Mouse (Mus musculus) kidney, adult 2 months (tissue): ENCODE data around the gene Ash1l.

ENCODE experiments used
- CTCF ChIP-seq: fragments of 200-500 bp; conservative IDR thresholded peaks from 2 replicates; pipeline ENCODE4 v1.5.1; 2011; ENCODE audit warnings: low read depth, mild to moderate bottlenecking, control low read depth, low read length, moderate library complexity, mixed read lengths; ENCODE audit not compliant: insufficient read depth, insufficient read length
- POLR2A ChIP-seq: fragments of 200-500 bp; IDR thresholded peaks from one replicate; pipeline ENCODE4 v1.6.1; 2011; ENCODE audit warnings: low read depth, low read length, control low read depth

DNA sequence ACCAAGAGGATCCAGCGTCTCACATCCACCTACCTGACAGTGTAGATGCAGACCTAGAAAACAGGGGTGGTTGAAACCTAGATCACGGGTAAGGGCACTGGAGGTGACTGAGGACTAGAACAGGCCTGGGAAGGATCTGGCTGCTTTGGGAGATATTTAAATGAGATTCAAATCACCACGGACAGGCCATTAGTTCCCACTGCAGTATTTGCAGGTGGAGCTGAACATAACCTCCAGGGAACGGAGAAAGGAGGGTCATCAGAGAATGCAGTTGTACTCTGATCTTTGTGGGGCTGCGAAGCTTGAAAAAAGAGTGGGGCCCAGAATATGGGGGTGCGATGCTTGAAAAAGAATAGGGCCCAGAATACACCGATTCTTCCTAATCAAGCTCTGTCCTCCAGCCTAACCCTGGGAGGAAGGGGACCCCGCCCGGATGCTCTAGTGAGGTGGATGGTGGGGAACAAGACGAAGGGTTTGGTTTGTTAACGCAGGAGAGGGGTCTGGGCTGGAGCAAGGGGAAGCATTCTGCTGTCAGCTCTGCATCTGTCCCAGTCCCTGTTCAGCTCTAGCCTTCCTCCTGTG lies 142.2 kb downstream of the Ash1l start:
- TF ChIP-seq CTCF: no peak
- no peak for TF ChIP-seq POLR2A
